Mouse (Mus musculus): ENCODE measurements around the gene Zfp280b. TPM values are rescaled to one million over a fixed set of nuclear protein-coding genes. Genes with fewer than 3 reads are reported as not detected.
A peak's percentile ranks its signal among the peaks of the same experiment; 100 is the strongest.

The Zfp280b gene
- polyA plus RNA-seq, 1 experiment from 2014 or later: 6.1 TPM

DNA sequence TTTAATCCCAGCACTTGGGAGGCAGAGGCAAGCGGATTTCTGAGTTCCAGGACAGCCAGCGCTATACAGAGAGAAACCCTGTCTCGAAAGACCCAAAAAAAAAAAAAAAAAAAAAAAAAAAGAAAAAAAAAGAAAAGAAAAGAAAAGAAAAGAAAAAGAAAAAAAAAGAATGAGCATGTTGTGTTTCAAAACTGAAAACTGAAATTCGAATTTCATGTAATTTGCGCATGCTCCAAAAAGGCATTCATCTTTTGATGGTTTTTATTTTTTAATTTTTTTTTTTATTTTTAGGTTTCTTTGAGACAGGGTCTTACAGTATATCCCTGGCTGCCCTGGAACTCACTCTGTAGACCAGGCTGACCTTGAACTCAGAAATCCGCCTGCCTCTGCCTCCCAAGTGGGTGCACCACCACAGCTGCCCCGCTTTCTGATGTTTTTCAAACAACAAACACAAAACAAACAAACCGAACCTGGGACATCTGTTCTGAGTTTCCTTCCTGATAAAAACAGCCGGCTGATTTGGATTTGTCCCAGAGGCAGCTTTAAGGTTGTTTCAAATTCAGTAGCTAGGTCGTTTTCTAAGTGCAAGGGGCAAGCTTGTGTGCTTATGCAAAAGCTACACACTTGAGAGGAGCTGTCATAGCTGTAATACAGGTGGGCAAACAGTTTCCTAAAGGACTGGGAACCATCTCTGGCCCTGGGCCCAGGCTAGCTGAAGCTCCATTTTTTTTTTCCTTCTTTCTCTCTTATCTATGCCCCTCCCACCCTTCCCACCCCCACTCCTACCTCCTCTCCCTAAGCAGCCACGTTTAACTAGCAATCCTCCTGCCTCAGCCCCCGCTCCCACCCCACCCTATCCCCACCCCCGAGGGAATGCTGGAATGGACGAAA is 694 bp upstream of the Zfp280b start:
- 47% methylated on average over 14 of the region's 14 CpGs for WGBS
- no peaks in the 10 kb centered on the region for H3K36me3 ChIP-seq (ENCODE audit: control insufficient read depth, insufficient read depth, low read length)
- no peaks in the 10 kb centered on the region for H3K4me1 ChIP-seq (replicated peaks; ENCODE audit: control insufficient read depth, insufficient read depth)
- TF ChIP-seq EP300 (optimal IDR thresholded peaks at IDR 0.05) (no peak), CTCF (IDR thresholded peaks at IDR 0.05; ENCODE audit: low read depth) (no peak)
- H3K4me3 ChIP-seq (ENCODE audit: low read depth, low read length): peak overlapping the region; percentile 83
- H3K27me3 ChIP-seq (ENCODE audit: control insufficient read depth, insufficient read depth, low read length): no peaks in the 10 kb centered on the region
- peak overlapping the region; percentile 60 for H3K4me2 ChIP-seq (replicated peaks; ENCODE audit: low read depth)
- no peak for DNase-seq (ENCODE audit: low spot score)
- H3K9me3 ChIP-seq (ENCODE audit: control insufficient read depth, low read length): no peaks in the 10 kb centered on the region
- peak overlapping the region; percentile 74 for H3K27ac ChIP-seq (replicated peaks)
- peak; percentile 67 for ATAC-seq (ENCODE audit: low FRiP score, low TSS enrichment)
- H3K9ac ChIP-seq (ENCODE audit: low read length): peak overlapping the region; percentile 92

DNA sequence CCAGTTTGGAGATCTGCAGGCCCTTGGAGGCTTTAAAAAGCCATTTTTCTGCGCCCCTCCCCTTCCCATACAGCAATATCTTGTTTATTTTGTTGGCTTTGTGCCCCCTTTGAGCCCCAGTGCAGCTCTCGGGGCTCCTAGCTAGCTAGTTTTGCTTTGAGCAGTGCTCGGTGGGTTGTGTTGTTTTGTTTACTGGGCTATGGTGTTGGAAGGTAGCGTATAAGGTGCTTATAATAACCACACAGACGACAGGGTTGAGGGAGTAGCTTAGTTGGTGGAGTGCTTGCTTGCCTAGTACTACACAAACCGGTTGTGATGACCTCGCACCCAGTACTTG is 637 bp downstream of the Zfp280b start:
- Histone ChIP-seq H3K4me1 (replicated peaks; ENCODE audit: control insufficient read depth, insufficient read depth) (no peaks in the 10 kb centered on the region), H3K27ac (replicated peaks) (no peak overlapping the region; the same call in 1 of the 2 replicates), H3K36me3 (ENCODE audit: control insufficient read depth, insufficient read depth, low read length) (0 out of 2 replicates have a peak, but pooled peaks cover 2% of the 10 kb centered on the region), H3K4me2 (replicated peaks; ENCODE audit: low read depth) (peak overlapping the region; percentile 60), H3K4me3 (ENCODE audit: low read depth, low read length) (peak overlapping the region; percentile 83), H3K27me3 (ENCODE audit: control insufficient read depth, insufficient read depth, low read length) (no peaks in the 10 kb centered on the region), H3K9ac (ENCODE audit: low read length) (peak overlapping the region; percentile 92), H3K9me3 (ENCODE audit: control insufficient read depth, low read length) (no peaks in the 10 kb centered on the region)
- 10% methylated on average over 7 of the region's 7 CpGs for WGBS
- ATAC-seq (ENCODE audit: low FRiP score, low TSS enrichment) (no peak), DNase-seq (ENCODE audit: low spot score) (no peak)
- TF ChIP-seq EP300 (optimal IDR thresholded peaks at IDR 0.05) (no peak), CTCF (IDR thresholded peaks at IDR 0.05; ENCODE audit: low read depth) (no peak)

DNA sequence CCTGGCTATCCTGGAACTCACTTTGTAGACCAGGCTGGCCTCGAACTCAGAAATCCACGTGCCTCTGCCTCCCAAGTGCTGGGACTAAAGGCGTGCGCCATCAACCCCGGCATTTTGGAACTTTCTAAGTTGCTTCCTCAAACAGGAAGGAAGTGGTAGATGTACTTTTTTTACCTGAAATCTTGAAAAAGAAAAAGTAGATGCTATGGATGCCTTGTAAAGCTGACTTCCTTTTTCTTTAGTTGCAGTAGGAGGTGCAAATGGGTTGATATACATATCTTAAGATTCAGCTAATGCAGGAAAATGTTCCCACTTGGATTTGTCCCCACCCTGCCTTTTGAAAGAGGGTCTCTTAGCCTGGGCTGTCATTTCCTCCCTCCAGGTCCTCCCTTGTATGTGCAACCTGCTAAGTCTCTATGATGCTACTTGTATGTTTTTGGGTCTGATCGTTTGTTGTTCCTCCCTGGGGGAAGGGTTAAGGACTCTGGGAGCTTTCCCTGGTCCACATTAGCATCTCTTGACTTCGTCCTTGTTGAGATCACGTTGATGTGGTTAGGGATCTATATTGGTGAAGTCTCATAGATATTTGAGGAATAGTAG is 1.7 kb downstream of the Zfp280b start:
- peaks cover 8% of the 10 kb centered on the region for H3K36me3 ChIP-seq (ENCODE audit: control insufficient read depth, insufficient read depth, low read length)
- H3K27ac ChIP-seq (replicated peaks): no peak overlapping the region
- TF ChIP-seq CTCF (IDR thresholded peaks at IDR 0.05; ENCODE audit: low read depth) (no peak), EP300 (optimal IDR thresholded peaks at IDR 0.05) (no peak)
- H3K4me2 ChIP-seq (replicated peaks; ENCODE audit: low read depth): no peak overlapping the region
- no peaks in the 10 kb centered on the region for H3K4me1 ChIP-seq (replicated peaks; ENCODE audit: control insufficient read depth, insufficient read depth)
- 86% methylated on average over 8 of the region's 8 CpGs for WGBS
- H3K9ac ChIP-seq (ENCODE audit: low read length): no peak overlapping the region
- no peak overlapping the region for H3K4me3 ChIP-seq (ENCODE audit: low read depth, low read length)
- H3K9me3 ChIP-seq (ENCODE audit: control insufficient read depth, low read length): no peaks in the 10 kb centered on the region
- ATAC-seq (ENCODE audit: low FRiP score, low TSS enrichment): no peak
- DNase-seq (ENCODE audit: low spot score): no peak
- no peaks in the 10 kb centered on the region for H3K27me3 ChIP-seq (ENCODE audit: control insufficient read depth, insufficient read depth, low read length)

DNA sequence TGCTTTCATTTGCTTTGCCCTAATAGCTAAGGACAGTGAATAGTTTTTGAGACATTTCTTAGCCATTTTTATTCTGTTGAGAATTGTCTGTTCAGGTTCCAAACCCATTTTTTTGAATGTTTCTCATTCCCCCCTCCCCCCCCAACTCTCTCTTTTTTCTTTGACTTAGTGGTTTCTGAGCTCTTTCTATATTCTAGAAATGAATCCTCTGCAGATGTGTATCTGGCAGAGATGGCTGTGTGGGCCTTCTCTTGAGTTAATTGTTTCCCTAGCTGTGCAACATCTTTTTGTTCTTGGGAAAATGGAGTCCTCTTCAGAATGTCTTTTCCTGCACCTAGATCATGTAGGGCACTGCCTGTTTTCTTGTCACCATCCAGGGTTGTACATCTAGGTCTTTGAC is 2.8 kb downstream of the Zfp280b start:
- Histone ChIP-seq H3K9ac (ENCODE audit: low read length) (no peak overlapping the region), H3K4me1 (replicated peaks; ENCODE audit: control insufficient read depth, insufficient read depth) (no peaks in the 10 kb centered on the region), H3K27me3 (ENCODE audit: control insufficient read depth, insufficient read depth, low read length) (no peaks in the 10 kb centered on the region), H3K4me2 (replicated peaks; ENCODE audit: low read depth) (no peak overlapping the region), H3K27ac (replicated peaks) (no peak overlapping the region), H3K36me3 (ENCODE audit: control insufficient read depth, insufficient read depth, low read length) (peaks cover 19% of the 10 kb centered on the region), H3K4me3 (ENCODE audit: low read depth, low read length) (no peak overlapping the region), H3K9me3 (ENCODE audit: control insufficient read depth, low read length) (no peaks in the 10 kb centered on the region)
- no peak for TF ChIP-seq EP300 (optimal IDR thresholded peaks at IDR 0.05)
- no peak for TF ChIP-seq CTCF (IDR thresholded peaks at IDR 0.05; ENCODE audit: low read depth)
- DNase-seq (ENCODE audit: low spot score) (no peak), ATAC-seq (ENCODE audit: low FRiP score, low TSS enrichment) (no peak)

DNA sequence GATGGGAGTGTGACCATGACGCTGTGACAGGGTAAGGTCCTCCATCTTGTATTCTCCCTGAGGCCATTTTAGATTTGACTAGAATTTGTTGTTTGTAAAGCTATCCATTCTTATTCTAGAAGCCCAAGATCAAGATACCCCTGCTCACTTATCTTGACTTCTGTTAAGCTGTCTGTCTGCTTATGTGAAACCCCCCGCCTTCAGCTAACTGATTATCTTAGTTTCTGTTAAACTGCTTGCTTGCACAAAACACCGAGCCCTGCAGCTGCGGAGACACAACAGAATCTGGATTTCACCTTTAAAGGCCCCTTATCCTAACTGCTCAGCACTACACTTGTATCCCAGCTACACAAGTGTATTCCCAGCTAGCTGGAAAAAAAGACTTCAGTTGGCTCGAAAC is 4.5 kb downstream of the Zfp280b start:
- ATAC-seq (ENCODE audit: low FRiP score, low TSS enrichment): no peak
- no peaks in the 10 kb centered on the region for H3K9me3 ChIP-seq (ENCODE audit: control insufficient read depth, low read length)
- WGBS: 81% methylated on average over 5 of the region's 5 CpGs
- no peak for DNase-seq (ENCODE audit: low spot score)
- no peak overlapping the region for H3K4me2 ChIP-seq (replicated peaks; ENCODE audit: low read depth)
- TF ChIP-seq CTCF (IDR thresholded peaks at IDR 0.05; ENCODE audit: low read depth) (no peak), EP300 (optimal IDR thresholded peaks at IDR 0.05) (no peak)
- H3K27ac ChIP-seq (replicated peaks): no peak overlapping the region
- H3K27me3 ChIP-seq (ENCODE audit: control insufficient read depth, insufficient read depth, low read length): no peaks in the 10 kb centered on the region
- H3K9ac ChIP-seq (ENCODE audit: low read length): no peak overlapping the region
- H3K4me1 ChIP-seq (replicated peaks; ENCODE audit: control insufficient read depth, insufficient read depth): no peaks in the 10 kb centered on the region
- H3K4me3 ChIP-seq (ENCODE audit: low read depth, low read length): no peak overlapping the region
- H3K36me3 ChIP-seq (ENCODE audit: control insufficient read depth, insufficient read depth, low read length): peaks cover 22% of the 10 kb centered on the region

DNA sequence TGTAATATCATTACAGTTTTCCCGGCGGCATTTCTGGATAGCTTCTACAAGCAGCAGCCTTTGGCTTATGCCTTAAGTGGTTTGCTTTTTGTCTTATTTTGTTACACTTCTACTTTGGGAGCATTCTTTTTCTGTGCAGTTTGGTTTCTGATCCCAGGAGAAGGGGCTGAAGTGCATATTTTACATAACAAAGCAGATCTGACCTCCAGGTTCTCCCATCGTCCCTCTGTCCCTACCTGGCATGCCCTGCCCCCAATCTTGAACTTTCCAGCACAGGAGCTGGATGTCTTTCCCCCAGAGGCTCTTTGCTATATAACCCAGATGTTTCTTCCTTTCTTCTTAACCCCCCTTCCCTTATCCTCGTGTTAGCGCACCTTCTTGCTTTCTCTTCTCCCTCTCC is 12.9 kb downstream of the Zfp280b start:
- no peak for TF ChIP-seq EP300 (optimal IDR thresholded peaks at IDR 0.05)
- TF ChIP-seq CTCF (IDR thresholded peaks at IDR 0.05; ENCODE audit: low read depth): no peak
- ATAC-seq (ENCODE audit: low FRiP score, low TSS enrichment): no peak
- 38% methylated on average over 5 of the region's 5 CpGs for WGBS

More for the DNA sequence above, 12.9 kb downstream of the Zfp280b start:
- Histone ChIP-seq H3K4me2 (replicated peaks; ENCODE audit: low read depth) (no peak overlapping the region), H3K9ac (ENCODE audit: low read length) (no peak overlapping the region), H3K9me3 (ENCODE audit: control insufficient read depth, low read length) (no peaks in the 10 kb centered on the region), H3K27me3 (ENCODE audit: control insufficient read depth, insufficient read depth, low read length) (no peaks in the 10 kb centered on the region), H3K4me1 (replicated peaks; ENCODE audit: control insufficient read depth, insufficient read depth) (no peaks in the 10 kb centered on the region), H3K27ac (replicated peaks) (no peak overlapping the region), H3K4me3 (ENCODE audit: low read depth, low read length) (no peak overlapping the region), H3K36me3 (ENCODE audit: control insufficient read depth, insufficient read depth, low read length) (0 out of 2 replicates have a peak, but pooled peaks cover 2% of the 10 kb centered on the region)
- DNase-seq (ENCODE audit: low spot score): no peak
